Comparison of ENCODE assay signal across 17 mouse cellular contexts in genomic region chr6:135691561-135691960, GRCm38 (mm10).
DNase-seq lines count a peak whose midpoint lies in the region; ATAC-seq and TF ChIP-seq lines count a peak whose summit lies in the region.
"Had no signal": no experiment of that assay in that cellular context is flagged by ENCODE, and none has a peak within 500 bp of the region (broad histone marks: within the 10 kb centered on the region; RNA-seq: fewer than 3 reads in every experiment).

No protein-coding gene starts in this region.

- H3K4me2 ChIP-seq in intestine, postnatal 0 days (replicated peaks; ENCODE audit: low read depth): no peak overlapping the region
- no peak overlapping the region for H3K4me2 ChIP-seq in intestine, embryonic 15.5 days (replicated peaks)
- H3K4me2 ChIP-seq in lung, postnatal 0 days (replicated peaks; ENCODE audit: low read depth, low read length): no peak overlapping the region
- H3K4me2 ChIP-seq: embryonic facial prominence, embryonic 13.5 days; hindbrain, embryonic 15.5 days; stomach, embryonic 15.5 days had no signal

- H3K4me1 ChIP-seq in intestine, postnatal 0 days (replicated peaks; ENCODE audit: control insufficient read depth, insufficient read depth, low read length): no peaks in the 10 kb centered on the region
- H3K4me1 ChIP-seq in intestine, embryonic 15.5 days (replicated peaks): no peaks in the 10 kb centered on the region
- no peaks in the 10 kb centered on the region; the same call in 1 of the 2 replicates for H3K4me1 ChIP-seq in lung, postnatal 0 days (ENCODE audit: insufficient read depth, low read depth, low read length)
- H3K4me1 ChIP-seq: embryonic facial prominence, embryonic 13.5 days; forebrain, embryonic 10.5 days; hindbrain, embryonic 15.5 days; stomach, embryonic 15.5 days had no signal

- TF ChIP-seq EP300 in lung, postnatal 0 days (IDR thresholded peaks at IDR 0.05): no peak

- no peaks in the 10 kb centered on the region for H3K36me3 ChIP-seq in intestine, postnatal 0 days (ENCODE audit: control insufficient read depth, insufficient read depth)
- H3K36me3 ChIP-seq in intestine, embryonic 15.5 days: no peaks in the 10 kb centered on the region
- no peaks in the 10 kb centered on the region for H3K36me3 ChIP-seq in lung, postnatal 0 days (ENCODE audit: insufficient read depth, low read length)
- H3K36me3 ChIP-seq: embryonic facial prominence, embryonic 13.5 days; forebrain, embryonic 10.5 days; hindbrain, embryonic 15.5 days; stomach, embryonic 15.5 days had no signal

- H3K9me3 ChIP-seq in intestine, postnatal 0 days (ENCODE audit: control insufficient read depth): no peaks in the 10 kb centered on the region
- no peaks in the 10 kb centered on the region for H3K9me3 ChIP-seq in intestine, embryonic 15.5 days
- H3K9me3 ChIP-seq in lung, postnatal 0 days (ENCODE audit: low read length): no peaks in the 10 kb centered on the region
- H3K9me3 ChIP-seq: hindbrain, embryonic 15.5 days; stomach, embryonic 15.5 days had no signal

- peak; percentile 39 for TF ChIP-seq CTCF in intestine, postnatal 0 days (IDR thresholded peaks at IDR 0.05; ENCODE audit: low read depth)
- TF ChIP-seq CTCF in lung, postnatal 0 days (IDR thresholded peaks at IDR 0.05): peak; percentile 31
- 0 out of 2 replicates have a peak, but pooled peaks have one; percentile 6 for TF ChIP-seq CTCF in brain, embryonic 14.5 days (IDR thresholded peaks at IDR 0.05; ENCODE audit: borderline replicate concordance, extremely low read depth, insufficient read depth, insufficient read length)

- no peak for DNase-seq in lung, postnatal 0 days (ENCODE audit: low spot score)
- DNase-seq in lung, postnatal 14 days: no peak
- peak; percentile 82 for DNase-seq in ES-CJ7 (ENCODE audit: low read depth, low spot score)
- no peak for DNase-seq in brain, embryonic 14.5 days (ENCODE audit: low read depth)
- DNase-seq in adipocyte (ENCODE audit: low spot score): no peak
- DNase-seq: adrenal gland, postnatal 10 days; cerebellum, adult 8-10 months; heart, adult 18-20 months; lung, postnatal 10 days had no signal

- H3K27ac ChIP-seq in intestine, postnatal 0 days (ENCODE audit: low read depth, low read length): no peak overlapping the region
- no peak overlapping the region for H3K27ac ChIP-seq in intestine, embryonic 15.5 days
- H3K27ac ChIP-seq in lung, postnatal 0 days (ENCODE audit: low read length): no peak overlapping the region
- H3K27ac ChIP-seq: embryonic facial prominence, embryonic 13.5 days; forebrain, embryonic 10.5 days; hindbrain, embryonic 15.5 days; left cerebral cortex, adult 2 months; stomach, embryonic 15.5 days had no signal

- WGBS in intestine, postnatal 0 days: 90% methylated on average over 7 of the region's 7 CpGs
- 90% methylated on average over 7 of the region's 7 CpGs for WGBS in intestine, embryonic 15.5 days
- 88% methylated on average over 7 of the region's 7 CpGs for WGBS in lung, postnatal 0 days

- H3K27me3 ChIP-seq in intestine, postnatal 0 days (replicated peaks; ENCODE audit: control insufficient read depth, insufficient read depth, low read length): no peaks in the 10 kb centered on the region
- no peaks in the 10 kb centered on the region for H3K27me3 ChIP-seq in intestine, embryonic 15.5 days (replicated peaks)
- H3K27me3 ChIP-seq in lung, postnatal 0 days (replicated peaks; ENCODE audit: insufficient read depth, low read length): no peaks in the 10 kb centered on the region
- H3K27me3 ChIP-seq: embryonic facial prominence, embryonic 13.5 days; hindbrain, embryonic 15.5 days; stomach, embryonic 15.5 days had no signal

- no peak for ATAC-seq in intestine, postnatal 0 days
- no peak for ATAC-seq in intestine, embryonic 15.5 days
- ATAC-seq in lung, postnatal 0 days: no peak
- ATAC-seq in frontal cortex, adult (ENCODE audit: low TSS enrichment): no peak

- no peak overlapping the region for H3K4me3 ChIP-seq in intestine, postnatal 0 days (ENCODE audit: low read depth, low read length)
- no peak overlapping the region for H3K4me3 ChIP-seq in intestine, embryonic 15.5 days (replicated peaks)
- H3K4me3 ChIP-seq in lung, postnatal 0 days (ENCODE audit: low read depth, low read length): no peak overlapping the region
- H3K4me3 ChIP-seq: embryonic facial prominence, embryonic 13.5 days; forebrain, embryonic 10.5 days; hindbrain, embryonic 15.5 days; left cerebral cortex, adult 2 months; stomach, embryonic 15.5 days had no signal

- TF ChIP-seq POLR2A in brain, embryonic 14.5 days (IDR thresholded peaks at IDR 0.05; ENCODE audit: borderline replicate concordance, extremely low read depth, insufficient read depth, insufficient read length, poor library complexity, severe bottlenecking): no peak

- H3K9ac ChIP-seq in intestine, postnatal 0 days (ENCODE audit: low read depth, low read length): no peak overlapping the region
- H3K9ac ChIP-seq in intestine, embryonic 15.5 days: no peak overlapping the region
- no peak overlapping the region for H3K9ac ChIP-seq in lung, postnatal 0 days (replicated peaks; ENCODE audit: low read depth)
- H3K9ac ChIP-seq: embryonic facial prominence, embryonic 13.5 days; hindbrain, embryonic 15.5 days; stomach, embryonic 15.5 days had no signal
